Comparison of ENCODE assay signal across 19 mouse cellular contexts in genomic region chr13:3646566-3646965, GRCm38 (mm10). TPM values are rescaled to one million over a fixed set of nuclear protein-coding genes. Genes with fewer than 3 reads are reported as not detected.
DNase-seq lines count a peak whose midpoint lies in the region; ATAC-seq and TF ChIP-seq lines count a peak whose summit lies in the region.
"Had no signal": no experiment of that assay in that cellular context is flagged by ENCODE, and none has a peak within 500 bp of the region (broad histone marks: within the 10 kb centered on the region; RNA-seq: fewer than 3 reads in every experiment).

No protein-coding gene starts in this region.

- TF ChIP-seq CTCF in kidney, adult 2 months (conservative IDR thresholded peaks at IDR 0.05; ENCODE audit: insufficient read depth, insufficient read length, low read depth, low read length): no peak

- no peak overlapping the region for H3K27ac ChIP-seq in intestine, embryonic 15.5 days
- peak overlapping the region; percentile 85 for H3K27ac ChIP-seq in kidney, adult 2 months (ENCODE audit: insufficient read depth, low read depth, low read length)
- peak overlapping the region; percentile 58; the same call in 1 of the 2 replicates for H3K27ac ChIP-seq in liver, embryonic 16.5 days (ENCODE audit: low read length)
- H3K27ac ChIP-seq: embryonic facial prominence, embryonic 12.5 days; heart, embryonic 10.5 days; hindbrain, embryonic 15.5 days; macrophage; midbrain, embryonic 12.5 days; neural tube, embryonic 15.5 days had no signal

- H3K4me3 ChIP-seq in intestine, embryonic 15.5 days (replicated peaks): no peak overlapping the region
- H3K4me3 ChIP-seq in kidney, adult 2 months (ENCODE audit: insufficient read depth, low read depth, low read length): no peak overlapping the region
- no peak overlapping the region for H3K4me3 ChIP-seq in liver, embryonic 16.5 days (ENCODE audit: low read depth, low read length)
- H3K4me3 ChIP-seq: embryonic facial prominence, embryonic 12.5 days; heart, embryonic 10.5 days; hindbrain, embryonic 15.5 days; midbrain, embryonic 12.5 days; neural tube, embryonic 15.5 days had no signal

- H3K27me3 ChIP-seq in intestine, embryonic 15.5 days (replicated peaks): no peaks in the 10 kb centered on the region
- H3K27me3 ChIP-seq in kidney, adult 2 months (replicated peaks; ENCODE audit: control insufficient read depth, insufficient read depth, low read length): no peaks in the 10 kb centered on the region
- H3K27me3 ChIP-seq in liver, embryonic 16.5 days (ENCODE audit: control insufficient read depth, insufficient read depth, low read depth, low read length): no peaks in the 10 kb centered on the region
- H3K27me3 ChIP-seq: embryonic facial prominence, embryonic 12.5 days; hindbrain, embryonic 15.5 days; midbrain, embryonic 12.5 days; neural tube, embryonic 15.5 days; Patski had no signal

- peak; percentile 83 for DNase-seq in kidney, adult 2 months
- DNase-seq in kidney, postnatal 36 days: peak; percentile 74 to 76
- DNase-seq in heart, postnatal 36 days: no peak
- DNase-seq in cerebellum, adult 8-10 months: no peak
- DNase-seq: adrenal gland, postnatal 25 days; cerebellum, adult 2 months; thymus, adult 18-20 months had no signal

- H3K9ac ChIP-seq in intestine, embryonic 15.5 days: no peak overlapping the region
- no peak overlapping the region for H3K9ac ChIP-seq in liver, embryonic 16.5 days (ENCODE audit: low read depth, low read length)
- H3K9ac ChIP-seq: embryonic facial prominence, embryonic 12.5 days; hindbrain, embryonic 15.5 days; midbrain, embryonic 12.5 days; neural tube, embryonic 15.5 days had no signal

- intact Hi-C loops in heart, postnatal 36 days (cut with DNase I): no loop called here

- H3K4me1 ChIP-seq in intestine, embryonic 15.5 days (replicated peaks): no peaks in the 10 kb centered on the region
- H3K4me1 ChIP-seq in kidney, adult 2 months (ENCODE audit: control insufficient read depth, insufficient read depth, low read length): peaks cover 16% of the 10 kb centered on the region
- H3K4me1 ChIP-seq in liver, embryonic 16.5 days (ENCODE audit: control insufficient read depth, low read depth, low read length): no peaks in the 10 kb centered on the region; the same call in 1 of the 2 replicates
- H3K4me1 ChIP-seq: embryonic facial prominence, embryonic 12.5 days; heart, embryonic 10.5 days; hindbrain, embryonic 15.5 days; midbrain, embryonic 12.5 days; neural tube, embryonic 15.5 days had no signal

- WGBS in intestine, embryonic 15.5 days: 76% methylated on average over 7 of the region's 7 CpGs
- 67% methylated on average over 7 of the region's 7 CpGs for WGBS in kidney, adult 2 months
- 67% methylated on average over 7 of the region's 7 CpGs for WGBS in liver, embryonic 16.5 days (ENCODE audit: insufficient replicate concordance)

- H3K36me3 ChIP-seq in intestine, embryonic 15.5 days: no peaks in the 10 kb centered on the region
- no peaks in the 10 kb centered on the region; the same call in none of the 2 replicates for H3K36me3 ChIP-seq in kidney, adult 2 months (ENCODE audit: control insufficient read depth, insufficient read depth, low read length)
- no peaks in the 10 kb centered on the region for H3K36me3 ChIP-seq in liver, embryonic 16.5 days (ENCODE audit: control insufficient read depth, insufficient read depth)

- H3K4me2 ChIP-seq in intestine, embryonic 15.5 days (replicated peaks): no peak overlapping the region
- no peak overlapping the region for H3K4me2 ChIP-seq in liver, embryonic 16.5 days (ENCODE audit: low read depth, low read length)
- H3K4me2 ChIP-seq: embryonic facial prominence, embryonic 12.5 days; hindbrain, embryonic 15.5 days; midbrain, embryonic 12.5 days; neural tube, embryonic 15.5 days had no signal

- no peak for TF ChIP-seq POLR2A in kidney, adult 2 months (IDR thresholded peaks at IDR 0.05; ENCODE audit: low read depth, low read length)

- ATAC-seq in intestine, embryonic 15.5 days: peak; percentile 29
- peak; percentile 66 for ATAC-seq in liver, embryonic 16.5 days (ENCODE audit: low read depth)
- ATAC-seq in frontal cortex, adult (ENCODE audit: low TSS enrichment): no peak
- ATAC-seq: activated CD4-positive, CD25-positive, alpha-beta regulatory T cell, adult 4 months; forebrain, embryonic 16.5 days; Patski had no signal

- H3K9me3 ChIP-seq in intestine, embryonic 15.5 days: no peaks in the 10 kb centered on the region
- no peaks in the 10 kb centered on the region for H3K9me3 ChIP-seq in liver, embryonic 16.5 days (replicated peaks; ENCODE audit: control insufficient read depth, low read length)
- H3K9me3 ChIP-seq: embryonic facial prominence, embryonic 12.5 days; heart, embryonic 10.5 days; hindbrain, embryonic 15.5 days; midbrain, embryonic 12.5 days; neural tube, embryonic 15.5 days had no signal

RNA-seq across cellular contexts. Expression of gene Asb13, which starts 12.7 kb away (rescaled TPM):
- polyA plus RNA-seq in intestine, embryonic 15.5 days (2015; fragmentation: Nextera tagmentation; extraction: Ambion mirVana): 6.9 and 7.2 TPM in 2 replicates
- 41.9 and 42.6 TPM in 2 replicates for polyA plus RNA-seq in kidney, adult 2 months (2012; rRNA removed)
- 3.8 and 5.3 TPM in 2 replicates for polyA plus RNA-seq in liver, embryonic 16.5 days (2015; fragmentation: Nextera tagmentation; extraction: Ambion mirVana)
- 1 to 10 TPM; 7.3 to 8.7 TPM for total RNA-seq in heart, postnatal 36 days (2021)

RNA-seq across cellular contexts. Expression of gene Fam208b, which starts 35.7 kb away (rescaled TPM):
- 8.6 and 12.7 TPM in 2 replicates for polyA plus RNA-seq in intestine, embryonic 15.5 days (2015; fragmentation: Nextera tagmentation; extraction: Ambion mirVana)
- polyA plus RNA-seq in kidney, adult 2 months (2012; rRNA removed): 2.3 and 2.8 TPM in 2 replicates
- 2.9 and 3.2 TPM in 2 replicates for polyA plus RNA-seq in liver, embryonic 16.5 days (2015; fragmentation: Nextera tagmentation; extraction: Ambion mirVana)
- total RNA-seq in heart, postnatal 36 days (2021): 10 to 100 TPM; 10.2 to 15.2 TPM

Comparison
In these comparisons a context has a peak if more than half of its experiments do, and no peak if none do; other contexts are left out.
1. DNase-seq: peak in kidney, adult 2 months (single experiment) and kidney, postnatal 36 days (2 of 2); none in heart, postnatal 36 days (0 of 2) and cerebellum, adult 8-10 months (single experiment).